Mouse (Mus musculus): Measurements from ENCODE around the gene Tubb2a.
"Not testable (repeated sequence)": the region's sequence is repeated elsewhere in the genome, so short reads cannot be mapped to it uniquely, and the experiment has no call there.

Gene Tubb2a

GRCm38 (mm10) chr13:34089358-34089757 lies 11.6 kb upstream of the Tubb2a start:
- no peak for DNase-seq (ENCODE audit: low spot score in 2 of 2)

GRCm38 (mm10) chr13:34088871-34089288 lies 11.1 kb upstream of the Tubb2a start:
- no peak for DNase-seq (ENCODE audit: low spot score in 2 of 2)

GRCm38 (mm10) chr13:34088201-34088649 lies 10.4 kb upstream of the Tubb2a start:
- DNase-seq (ENCODE audit: low spot score in 2 of 2), result not testable (repeated sequence)

GRCm38 (mm10) chr13:34087052-34087812 lies 9.4 kb upstream of the Tubb2a start:
- no peak for DNase-seq (ENCODE audit: low spot score in 2 of 2)

- DNase-seq (ENCODE audit: low spot score in 2 of 2), result no peak
Observed at GRCm38 (mm10) chr13:34084026-34084750, 6.4 kb upstream of the Tubb2a start.

- DNase-seq (ENCODE audit: low spot score in 2 of 2), result no peak
Observed at GRCm38 (mm10) chr13:34081926-34082325, 4.1 kb upstream of the Tubb2a start.

- no peak for DNase-seq (ENCODE audit: low spot score in 2 of 2)
Observed at GRCm38 (mm10) chr13:34079801-34080200, 2.0 kb upstream of the Tubb2a start.

GRCm38 (mm10) chr13:34078500-34079280 lies 883 bp upstream of the Tubb2a start:
- no peak for DNase-seq (ENCODE audit: low spot score in 2 of 2)

GRCm38 (mm10) chr13:34076561-34077491 lies 981 bp downstream of the Tubb2a start:
- peak in 1 of 2 experiments; percentile 19 for DNase-seq (ENCODE audit: low spot score in 2 of 2)

GRCm38 (mm10) chr13:34075893-34076292 lies 1.9 kb downstream of the Tubb2a start:
- not testable (repeated sequence) for DNase-seq (ENCODE audit: low spot score in 2 of 2)

GRCm38 (mm10) chr13:34074441-34074840 lies 3.4 kb downstream of the Tubb2a start:
- not testable (repeated sequence) for DNase-seq (ENCODE audit: low spot score in 2 of 2)

GRCm38 (mm10) chr13:34072847-34073246 lies 5.0 kb downstream of the Tubb2a start:
- DNase-seq (ENCODE audit: low spot score in 2 of 2), result no peak

GRCm38 (mm10) chr13:34071836-34072235 lies 6.0 kb downstream of the Tubb2a start:
- no peak for DNase-seq (ENCODE audit: low spot score in 2 of 2)

- no peak for DNase-seq (ENCODE audit: low spot score in 2 of 2)
Observed at GRCm38 (mm10) chr13:34070296-34070695, 7.5 kb downstream of the Tubb2a start.

- DNase-seq (ENCODE audit: low spot score in 2 of 2), result no peak
Observed at GRCm38 (mm10) chr13:34066351-34066750, 11.5 kb downstream of the Tubb2a start.

GRCm38 (mm10) chr13:34062466-34062865 lies 15.3 kb downstream of the Tubb2a start:
- no peak for DNase-seq (ENCODE audit: low spot score in 2 of 2)

- no peak for DNase-seq (ENCODE audit: low spot score in 2 of 2)
Observed at GRCm38 (mm10) chr13:34060061-34060460, 17.7 kb downstream of the Tubb2a start.

GRCm38 (mm10) chr13:34057252-34057651 lies 20.6 kb downstream of the Tubb2a start:
- DNase-seq (ENCODE audit: low spot score in 2 of 2), result no peak

GRCm38 (mm10) chr13:34054983-34055382 lies 22.8 kb downstream of the Tubb2a start:
- no peak for DNase-seq (ENCODE audit: low spot score in 2 of 2)

- no peak for DNase-seq (ENCODE audit: low spot score in 2 of 2)
Observed at GRCm38 (mm10) chr13:34054391-34054790, 23.4 kb downstream of the Tubb2a start.

- no peak for DNase-seq (ENCODE audit: low spot score in 2 of 2)
Observed at GRCm38 (mm10) chr13:34053673-34054282, 24.0 kb downstream of the Tubb2a start.

Measured in spleen, postnatal 36 days (tissue).